Mouse (Mus musculus): ENCODE data around the gene Rag1. TPM values are rescaled to one million over a fixed set of nuclear protein-coding genes. Genes with fewer than 3 reads are reported as not detected.
A peak's percentile ranks its signal among the peaks of the same experiment; 100 is the strongest.

Rag1 gene
- total and polyA plus RNA-seq, 3 experiments, result not detected

GRCm38 (mm10) chr2:101628297-101629236 is 20.7 kb downstream of the Rag1 start:
- no peaks in the 10 kb centered on the region for H3K9me3 ChIP-seq (replicated peaks; ENCODE audit: low read length)
- dilution Hi-C loops (cut with MboI; ENCODE audit: extremely low pct_ligation_motif_present, extremely low pct_unique_long_range_greater_than_20kb, low sequenced_read_pairs), result no loop called here
- H3K79me2 ChIP-seq (replicated peaks; ENCODE audit: control insufficient read depth, extremely low read depth, insufficient read depth, poor library complexity, severe bottlenecking), result no peaks in the 10 kb centered on the region
- H3K36me3 ChIP-seq (replicated peaks in 1 of 2; ENCODE audit: control insufficient read depth in 1 of 2, insufficient read depth in 1 of 2, low read length in 1 of 2), result no peaks in the 10 kb centered on the region
- peaks cover 21% of the 10 kb centered on the region for H3K27me3 ChIP-seq (replicated peaks)
- H3K9ac ChIP-seq (ENCODE audit: insufficient read depth, low read depth), result peak overlapping the region; percentile 52
- DNase-seq (ENCODE audit: extremely low read depth), result peak; percentile 87
- H3K4me2 ChIP-seq (ENCODE audit: insufficient read depth, low read depth, poor library complexity, severe bottlenecking), result peak overlapping the region; percentile 93
- TF ChIP-seq MAX (IDR thresholded peaks at IDR 0.05; ENCODE audit: low read length), result peak; percentile 27; the same call in 1 of the 2 replicates
- no peak for TF ChIP-seq ZC3H11A (IDR thresholded peaks at IDR 0.05; ENCODE audit: low read depth, low read length)
- peak; percentile 39; the same call in 1 of the 2 replicates for TF ChIP-seq MXI1 (IDR thresholded peaks at IDR 0.05; ENCODE audit: low read depth, low read length)
- no peak for TF ChIP-seq MAFK (IDR thresholded peaks at IDR 0.05; ENCODE audit: insufficient replicate concordance, low read length)
- no peak for TF ChIP-seq RCOR1 (conservative IDR thresholded peaks at IDR 0.05; ENCODE audit: low read depth, low read length)
- no peak for TF ChIP-seq POLR2A (IDR thresholded peaks at IDR 0.05; ENCODE audit: low read depth, low read length)
- TF ChIP-seq EP300 (IDR thresholded peaks at IDR 0.05; ENCODE audit: low read length), result no peak
- peak; percentile 40; the same call in 1 of the 2 replicates for TF ChIP-seq SIN3A (IDR thresholded peaks at IDR 0.05; ENCODE audit: low read length)
- TF ChIP-seq HCFC1 (IDR thresholded peaks at IDR 0.05; ENCODE audit: low read depth, low read length), result peak; percentile 99
- TF ChIP-seq MEF2A (IDR thresholded peaks at IDR 0.05; ENCODE audit: borderline replicate concordance, low read depth, low read length), result no peak
- TF ChIP-seq TBP (conservative IDR thresholded peaks at IDR 0.05; ENCODE audit: low read depth, low read length), result no peak
- TF ChIP-seq ETS1 (conservative IDR thresholded peaks at IDR 0.05; ENCODE audit: low read depth, low read length), result no peak
- peak; percentile 96; the same call in 1 of the 2 replicates for TF ChIP-seq KAT2A (IDR thresholded peaks at IDR 0.05; ENCODE audit: insufficient replicate concordance, low read length)
- TF ChIP-seq GABPA (IDR thresholded peaks at IDR 0.05; ENCODE audit: insufficient replicate concordance, low read depth, low read length), result peak; percentile 59; the same call in 1 of the 2 replicates
- TF ChIP-seq MYC (IDR thresholded peaks at IDR 0.05; ENCODE audit: low read depth, low read length), result no peak
- H3K27ac ChIP-seq (ENCODE audit: insufficient read depth, low read depth), result no peak overlapping the region
- in situ Hi-C loops (cut with MboI; ENCODE audit: low pct_ligation_motif_present, low pct_unique_long_range_greater_than_20kb, low sequenced_read_pairs), result no loop called here
- H3K4me1 ChIP-seq (ENCODE audit: control insufficient read depth in 1 of 2, insufficient read depth in 2 of 2), result no peaks in the 10 kb centered on the region
- H3K4me3 ChIP-seq (replicated peaks in 1 of 3; ENCODE audit: low read depth in 2 of 3, low read length in 2 of 3, poor library complexity in 1 of 3), result peak overlapping the region; percentile 57 to 66 (median 66)

- dilution Hi-C loops (cut with MboI; ENCODE audit: extremely low pct_ligation_motif_present, extremely low pct_unique_long_range_greater_than_20kb, low sequenced_read_pairs) (no loop called here), in situ Hi-C loops (cut with MboI; ENCODE audit: low pct_ligation_motif_present, low pct_unique_long_range_greater_than_20kb, low sequenced_read_pairs) (no loop called here)
- H3K9ac ChIP-seq (ENCODE audit: insufficient read depth, low read depth), result no peak overlapping the region
- no peaks in the 10 kb centered on the region for H3K36me3 ChIP-seq (replicated peaks in 1 of 2; ENCODE audit: control insufficient read depth in 1 of 2, insufficient read depth in 1 of 2, low read length in 1 of 2)
- H3K79me2 ChIP-seq (replicated peaks; ENCODE audit: control insufficient read depth, extremely low read depth, insufficient read depth, poor library complexity, severe bottlenecking), result no peaks in the 10 kb centered on the region
- H3K4me3 ChIP-seq (replicated peaks in 1 of 3; ENCODE audit: low read depth in 2 of 3, low read length in 2 of 3, poor library complexity in 1 of 3), result no peak overlapping the region
- H3K27ac ChIP-seq (ENCODE audit: insufficient read depth, low read depth), result no peak overlapping the region
- no peak for TF ChIP-seq HCFC1 (IDR thresholded peaks at IDR 0.05; ENCODE audit: low read depth, low read length)
- TF ChIP-seq PAX5 (IDR thresholded peaks at IDR 0.05; ENCODE audit: low read length), result no peak
- TF ChIP-seq CHD1 (IDR thresholded peaks at IDR 0.05; ENCODE audit: low read depth, low read length), result no peak
- TF ChIP-seq RCOR1 (conservative IDR thresholded peaks at IDR 0.05; ENCODE audit: low read depth, low read length), result no peak
- no peak for TF ChIP-seq KAT2A (IDR thresholded peaks at IDR 0.05; ENCODE audit: insufficient replicate concordance, low read length)
- H3K9me3 ChIP-seq (replicated peaks; ENCODE audit: low read length), result no peaks in the 10 kb centered on the region
- peaks cover 17% of the 10 kb centered on the region for H3K27me3 ChIP-seq (replicated peaks)
- H3K4me1 ChIP-seq (ENCODE audit: control insufficient read depth in 1 of 2, insufficient read depth in 2 of 2), result no peaks in the 10 kb centered on the region
- H3K4me2 ChIP-seq (ENCODE audit: insufficient read depth, low read depth, poor library complexity, severe bottlenecking), result no peak overlapping the region
- DNase-seq (ENCODE audit: extremely low read depth), result no peak
Measured at GRCm38 (mm10) chr2:101627227-101627626, 22.1 kb downstream of the Rag1 start.
